Mouse (Mus musculus): ENCODE measurements around the gene Gm10647. TPM values are rescaled to one million over a fixed set of nuclear protein-coding genes. Genes with fewer than 3 reads are reported as not detected.

The Gm10647 gene
- polyA plus RNA-seq (2017; shearing (Covaris generic)) = under 1 TPM in 1 of 2 experiments, not detected in 1; 0.17 TPM

GRCm38 (mm10) chr9:66796739-66797138 is at the start of gene Gm10647:
Gene Gm10647 (plus strand): TSS chr9:66797039.

DNA sequence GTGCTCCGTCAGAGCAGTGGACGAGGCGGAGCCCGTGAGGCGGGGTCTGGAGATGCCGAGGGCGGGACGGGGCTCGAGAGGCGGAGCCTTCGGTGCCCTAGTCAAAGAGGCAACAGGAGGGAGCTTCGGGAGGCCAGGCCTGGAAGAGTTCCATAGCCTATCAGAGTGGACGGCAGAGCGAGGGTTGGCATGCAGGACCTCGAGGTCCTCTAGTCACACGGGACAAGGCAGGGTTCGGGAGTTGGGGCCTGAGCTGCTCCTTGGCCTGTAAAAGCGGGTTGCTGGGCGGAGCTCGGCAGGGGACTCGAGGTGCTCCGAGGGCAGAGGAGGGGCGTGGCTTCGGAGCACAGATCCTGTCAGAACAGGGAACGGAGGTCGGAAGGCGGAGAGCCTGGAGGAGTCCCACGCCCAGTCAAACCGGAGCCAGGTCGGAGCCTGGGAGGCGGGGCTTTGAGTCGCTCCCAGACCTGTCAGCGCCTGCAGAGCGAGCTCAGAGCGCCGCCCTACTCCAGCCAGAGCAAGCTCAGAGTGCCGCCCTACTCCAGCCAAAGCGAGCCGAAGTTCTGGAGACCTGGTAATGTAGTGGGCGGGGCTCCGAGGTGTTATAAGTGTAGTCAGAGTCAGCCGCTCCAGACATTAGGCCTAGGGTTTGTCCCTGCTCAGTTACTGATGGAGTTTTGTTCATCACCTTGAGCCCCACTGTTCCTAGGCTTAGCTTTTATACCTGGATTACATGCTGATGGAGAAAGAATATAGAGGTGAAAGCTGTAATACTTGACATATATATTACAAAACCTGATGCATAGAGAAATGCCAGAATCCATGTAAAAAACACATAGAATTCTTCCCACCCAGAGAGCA is 1.1 kb upstream of the Gm10647 start, which contains the start of gene Aph1b:
Aph1b (minus strand) TSS at position 27 of the 861 bp plus-strand sequence.

GRCm38 (mm10) chr9:66834318-66835096 is 37.7 kb downstream of the Gm10647 start, which contains the start of gene Aph1c:
Gene Aph1c (minus strand): TSS chr9:66834726.

Other genes starting within 250 kb of the Gm10647 start
- 100 to 1,000 TPM; 135 to 154 TPM for gene Usp3, start 203.9 kb upstream of the Gm10647 start, polyA plus RNA-seq (2017; shearing (Covaris generic))
- gene Car12, start 83.4 kb upstream of the Gm10647 start, polyA plus RNA-seq (2017; shearing (Covaris generic)) = 1 to 10 TPM; 2.8 to 4.1 TPM
- 1 to 10 TPM in 1 of 2 experiments, under 1 TPM in 1; 0.57 to 1.4 TPM for gene Aph1b, start 1.5 kb upstream of the Gm10647 start, polyA plus RNA-seq (2017; shearing (Covaris generic))
- gene Aph1c, start 37.7 kb downstream of the Gm10647 start, polyA plus RNA-seq (2017; shearing (Covaris generic)) = under 1 TPM in 1 of 2 experiments, not detected in 1; 0.24 TPM
- 100 to 1,000 TPM in 1 of 2 experiments, 10 to 100 TPM in 1; 98.5 to 163 TPM for gene Rab8b, start 122.6 kb downstream of the Gm10647 start, polyA plus RNA-seq (2017; shearing (Covaris generic))
- gene Rps27l, start 149.0 kb downstream of the Gm10647 start, polyA plus RNA-seq (2017; shearing (Covaris generic)) = 100 to 1,000 TPM; 223 to 262 TPM
- gene Lactb, start 178.4 kb downstream of the Gm10647 start, polyA plus RNA-seq (2017; shearing (Covaris generic)) = 10 to 100 TPM; 26.4 to 27.2 TPM